Mouse (Mus musculus): ENCODE measurements around the gene Msrb2. TPM values are rescaled to one million over a fixed set of nuclear protein-coding genes. Genes with fewer than 3 reads are reported as not detected.

Msrb2 gene
- polyA plus RNA-seq, 1 experiment from 2014 or later: 9.7 TPM

DNA sequence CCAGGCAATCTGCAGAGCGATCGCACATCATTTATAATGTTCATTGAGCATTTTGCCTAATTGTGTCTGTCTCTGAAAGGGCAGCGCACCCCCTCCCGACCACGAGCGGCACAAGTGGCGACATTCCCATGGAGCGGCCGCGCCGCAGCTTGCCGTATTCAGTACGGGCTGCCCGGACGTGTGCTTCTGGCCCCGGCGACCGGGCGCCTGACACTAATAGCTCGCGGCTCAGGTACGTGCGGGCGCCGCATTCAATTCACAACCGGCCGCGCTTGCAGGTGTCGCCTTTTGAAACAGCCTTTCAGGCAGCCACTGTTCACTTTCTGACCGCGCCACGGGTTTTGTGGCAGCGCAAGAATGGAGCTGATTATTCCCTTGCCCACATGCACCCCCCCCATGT is 59.5 kb downstream of the Msrb2 start:
- Histone ChIP-seq H3K9me3 (replicated peaks; ENCODE audit: control insufficient read depth, low read length) (no peaks in the 10 kb centered on the region), H3K4me1 (ENCODE audit: control insufficient read depth, insufficient read depth, low read length) (0 out of 2 replicates have a peak, but pooled peaks cover 3% of the 10 kb centered on the region), H3K4me2 (ENCODE audit: low read length) (peak overlapping the region; percentile 38), H3K36me3 (ENCODE audit: control insufficient read depth, insufficient read depth, low read length) (no peaks in the 10 kb centered on the region), H3K9ac (ENCODE audit: low read length) (no peak overlapping the region), H3K27ac (ENCODE audit: low read depth, low read length) (no peak overlapping the region), H3K27me3 (replicated peaks; ENCODE audit: control insufficient read depth, insufficient read depth, low read length) (peaks cover 80% of the 10 kb centered on the region), H3K4me3 (ENCODE audit: low read depth, low read length) (peak overlapping the region; percentile 23)
- WGBS: under 1% methylated on average over 33 of the region's 33 CpGs
- DNase-seq (ENCODE audit: low spot score) (no peak), ATAC-seq (peak; percentile 43; the same call in 1 of the 2 replicates)

GRCm38 (mm10) chr2:19431186-19431585 is 59.9 kb downstream of the Msrb2 start:
- under 1% methylated on average over 18 of the region's 18 CpGs for WGBS
- ATAC-seq: peak; percentile 73
- no peak for DNase-seq (ENCODE audit: low spot score)

GRCm38 (mm10) chr2:19431614-19432323 is 60.5 kb downstream of the Msrb2 start:
- no peak overlapping the region for H3K27ac ChIP-seq (ENCODE audit: low read depth, low read length)
- WGBS: 1% methylated on average over 41 of the region's 41 CpGs
- no peak overlapping the region for H3K4me2 ChIP-seq (ENCODE audit: low read length)
- ATAC-seq (peak; percentile 38; the same call in 1 of the 2 replicates), DNase-seq (ENCODE audit: low spot score) (no peak)
- H3K4me1 ChIP-seq (ENCODE audit: control insufficient read depth, insufficient read depth, low read length): 0 out of 2 replicates have a peak, but pooled peaks cover 3% of the 10 kb centered on the region
- no peak overlapping the region for H3K9ac ChIP-seq (ENCODE audit: low read length)
- peaks cover 78% of the 10 kb centered on the region for H3K27me3 ChIP-seq (replicated peaks; ENCODE audit: control insufficient read depth, insufficient read depth, low read length)
- no peaks in the 10 kb centered on the region for H3K36me3 ChIP-seq (ENCODE audit: control insufficient read depth, insufficient read depth, low read length)
- H3K4me3 ChIP-seq (ENCODE audit: low read depth, low read length): peak overlapping the region; percentile 10; the same call in 1 of the 2 replicates
- H3K9me3 ChIP-seq (replicated peaks; ENCODE audit: control insufficient read depth, low read length): no peaks in the 10 kb centered on the region

More at GRCm38 (mm10) chr2:19431186-19431585, 59.9 kb downstream of the Msrb2 start:
- no peaks in the 10 kb centered on the region for H3K36me3 ChIP-seq (ENCODE audit: control insufficient read depth, insufficient read depth, low read length)
- H3K27ac ChIP-seq (ENCODE audit: low read depth, low read length): no peak overlapping the region
- peaks cover 83% of the 10 kb centered on the region for H3K27me3 ChIP-seq (replicated peaks; ENCODE audit: control insufficient read depth, insufficient read depth, low read length)
- H3K4me3 ChIP-seq (ENCODE audit: low read depth, low read length): peak overlapping the region; percentile 23
- no peak overlapping the region for H3K9ac ChIP-seq (ENCODE audit: low read length)
- no peaks in the 10 kb centered on the region for H3K9me3 ChIP-seq (replicated peaks; ENCODE audit: control insufficient read depth, low read length)
- 0 out of 2 replicates have a peak, but pooled peaks cover 3% of the 10 kb centered on the region for H3K4me1 ChIP-seq (ENCODE audit: control insufficient read depth, insufficient read depth, low read length)
- H3K4me2 ChIP-seq (ENCODE audit: low read length): peak overlapping the region; percentile 38

- no peak overlapping the region for H3K27ac ChIP-seq (ENCODE audit: low read depth, low read length)
- no peaks in the 10 kb centered on the region for H3K36me3 ChIP-seq (ENCODE audit: control insufficient read depth, insufficient read depth, low read length)
- DNase-seq (ENCODE audit: low spot score): no peak
- no peak overlapping the region for H3K4me3 ChIP-seq (ENCODE audit: low read depth, low read length)
- H3K9me3 ChIP-seq (replicated peaks; ENCODE audit: control insufficient read depth, low read length): no peaks in the 10 kb centered on the region
- WGBS: 2% methylated on average over 9 of the region's 9 CpGs
- H3K4me1 ChIP-seq (ENCODE audit: control insufficient read depth, insufficient read depth, low read length): peaks cover 8% of the 10 kb centered on the region
- no peak overlapping the region for H3K4me2 ChIP-seq (ENCODE audit: low read length)
- H3K9ac ChIP-seq (ENCODE audit: low read length): no peak overlapping the region
- no peak for ATAC-seq
- H3K27me3 ChIP-seq (replicated peaks; ENCODE audit: control insufficient read depth, insufficient read depth, low read length): peaks cover 75% of the 10 kb centered on the region
Measured at GRCm38 (mm10) chr2:19444346-19444745, 73.1 kb downstream of the Msrb2 start.

Other genes with a start within 250 kb of the Msrb2 start
- 1.4 and 1.5 TPM in 2 replicates for gene Armc3, start 172.1 kb upstream of the Msrb2 start, polyA plus RNA-seq (2014; fragmentation: Nextera tagmentation; extraction: Ambion mirVana)
- 0.37 TPM in 1 of 2 replicates, not detected in the other for gene Ptf1a, start 74.2 kb downstream of the Msrb2 start, polyA plus RNA-seq (2014; fragmentation: Nextera tagmentation; extraction: Ambion mirVana)
- not detected in 2 replicates for gene 4921504E06Rik, start 182.5 kb downstream of the Msrb2 start, polyA plus RNA-seq (2014; fragmentation: Nextera tagmentation; extraction: Ambion mirVana)